Mouse (Mus musculus): ENCODE measurements around the gene Kif5a. TPM values are rescaled to one million over a fixed set of nuclear protein-coding genes. Genes with fewer than 3 reads are reported as not detected.

The Kif5a gene
- total and polyA plus RNA-seq, 3 experiments = 0.14 to 2.1 TPM; not detected in 1

DNA sequence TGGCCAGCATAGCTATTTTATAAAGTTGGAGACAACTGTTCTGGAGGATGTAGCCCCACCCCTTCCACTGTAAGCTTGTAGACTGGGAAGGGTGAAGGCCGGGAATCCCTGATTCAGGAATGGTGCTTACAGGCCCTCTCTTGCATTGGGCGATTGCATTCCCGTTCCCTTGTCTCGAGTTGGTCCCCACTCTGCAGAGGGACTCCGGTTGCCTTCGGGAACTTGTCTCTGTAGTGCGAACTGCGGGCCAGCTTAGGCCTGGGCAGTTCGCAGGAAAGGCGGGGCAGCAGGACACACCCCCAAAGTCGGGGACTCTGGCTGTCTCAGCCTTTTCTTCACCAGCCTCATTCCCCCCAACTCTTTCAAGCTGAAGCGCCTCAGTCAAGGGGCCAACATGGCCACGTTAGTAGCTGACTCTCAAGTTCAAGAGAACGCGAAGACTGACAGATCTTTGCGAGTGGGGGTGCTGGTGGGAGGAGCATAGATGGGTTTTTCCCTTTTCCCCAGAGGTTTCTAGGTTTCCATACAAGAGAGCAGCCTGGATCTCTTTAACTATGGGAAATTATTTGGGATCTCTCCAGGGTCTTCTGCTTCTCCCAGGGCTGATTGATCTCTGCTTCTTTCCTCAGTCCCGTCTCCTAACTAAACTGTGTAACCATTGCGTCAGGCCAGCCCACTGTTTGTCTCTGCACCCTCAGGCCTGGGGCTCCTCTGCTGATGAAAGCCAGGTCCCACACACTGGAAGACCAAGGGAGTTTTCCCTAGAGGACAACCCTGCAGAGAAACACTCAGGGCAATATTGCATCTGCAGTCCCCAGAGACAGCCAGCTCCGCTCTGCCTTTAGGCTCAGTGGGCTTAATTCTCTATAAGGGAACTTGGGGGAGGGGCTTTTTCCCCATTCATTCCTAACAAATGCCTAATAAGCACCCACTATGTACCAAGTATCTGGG is 28.1 kb upstream of the Kif5a start (continued):
- TF ChIP-seq GABPA (IDR thresholded peaks at IDR 0.05; ENCODE audit: insufficient replicate concordance, low read depth, low read length) (no peak), SMC3 (IDR thresholded peaks at IDR 0.05; ENCODE audit: low read depth, low read length) (peak; percentile 1; the same call in 1 of the 2 replicates), MAZ (IDR thresholded peaks at IDR 0.05; ENCODE audit: low read depth, low read length) (no peak; the same call in 1 of the 2 replicates), TBP (conservative IDR thresholded peaks at IDR 0.05; ENCODE audit: low read depth, low read length) (no peak), E2F4 (IDR thresholded peaks at IDR 0.05; ENCODE audit: insufficient replicate concordance, low read depth, low read length) (no peak), ZNF384 (IDR thresholded peaks at IDR 0.05; ENCODE audit: low read depth, low read length) (no peak), USF1 (IDR thresholded peaks at IDR 0.05; ENCODE audit: low read depth, low read length) (no peak), TCF12 (IDR thresholded peaks at IDR 0.05; ENCODE audit: low read depth, low read length) (no peak), POLR2AphosphoS2 (IDR thresholded peaks at IDR 0.05; ENCODE audit: low read depth, low read length) (peak; percentile 31; the same call in 1 of the 2 replicates), CHD2 (IDR thresholded peaks at IDR 0.05; ENCODE audit: low read length) (0 out of 2 replicates have a peak, but pooled peaks have one; percentile 25), RAD21 (IDR thresholded peaks at IDR 0.05; ENCODE audit: low read depth, low read length) (no peak), PAX5 (IDR thresholded peaks at IDR 0.05; ENCODE audit: low read length) (no peak)

DNA sequence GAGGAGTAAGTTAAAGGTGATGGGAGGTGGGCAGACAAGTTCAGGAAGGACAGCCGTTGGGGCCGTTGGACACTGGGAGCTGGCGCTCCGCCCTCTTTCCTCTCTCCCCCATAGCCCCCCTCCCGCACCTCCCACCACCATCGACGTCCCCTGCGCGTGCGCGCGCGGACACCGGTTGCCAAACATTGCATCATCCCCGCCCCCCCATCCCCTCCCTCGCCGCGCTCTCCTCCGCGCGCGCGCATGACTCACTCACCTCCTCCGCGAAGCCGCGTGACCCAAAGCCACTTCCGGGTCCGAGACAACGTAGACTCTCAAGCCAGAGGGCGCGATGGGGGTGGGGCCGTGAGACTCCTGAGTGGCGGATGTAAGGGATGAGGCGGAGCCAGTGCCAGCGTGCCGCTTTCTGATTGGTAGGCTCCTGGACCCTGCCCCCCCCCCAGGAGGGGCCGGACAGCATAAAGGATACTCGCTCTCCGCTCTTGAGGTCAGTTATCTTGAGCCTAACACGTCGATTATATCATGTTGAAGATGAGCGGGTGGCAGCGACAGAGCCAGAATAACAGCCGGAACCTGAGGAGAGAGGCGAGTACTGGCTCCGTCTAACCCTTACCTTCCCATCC is 27.3 kb upstream of the Kif5a start:
- peak overlapping the region; percentile 72 to 98 (median 79) for H3K4me3 ChIP-seq (replicated peaks in 1 of 3; ENCODE audit: low read depth in 2 of 3, low read length in 2 of 3, poor library complexity in 1 of 3)
- peaks cover 20 to 49% of the 10 kb centered on the region in 2 experiments for H3K4me1 ChIP-seq (ENCODE audit: control insufficient read depth in 1 of 2, insufficient read depth in 2 of 2)
- DNase-seq (ENCODE audit: extremely low read depth) = peak; percentile 100
- dilution Hi-C loops (cut with MboI; ENCODE audit: extremely low pct_ligation_motif_present, extremely low pct_unique_long_range_greater_than_20kb, low sequenced_read_pairs) (no loop called here), in situ Hi-C loops (cut with MboI; ENCODE audit: low pct_ligation_motif_present, low pct_unique_long_range_greater_than_20kb, low sequenced_read_pairs) (no loop called here)
- H3K27ac ChIP-seq (ENCODE audit: insufficient read depth, low read depth) = peak overlapping the region; percentile 99
- H3K27me3 ChIP-seq (replicated peaks) = no peaks in the 10 kb centered on the region
- H3K9ac ChIP-seq (ENCODE audit: insufficient read depth, low read depth) = peak overlapping the region; percentile 97
- H3K36me3 ChIP-seq (replicated peaks in 1 of 2; ENCODE audit: control insufficient read depth in 1 of 2, insufficient read depth in 1 of 2, low read length in 1 of 2) = peaks cover 50 to 60% of the 10 kb centered on the region in 2 experiments
- peak overlapping the region; percentile 18; the same call in 1 of the 2 replicates for H3K4me2 ChIP-seq (ENCODE audit: insufficient read depth, low read depth, poor library complexity, severe bottlenecking)
- H3K79me2 ChIP-seq (replicated peaks; ENCODE audit: control insufficient read depth, extremely low read depth, insufficient read depth, poor library complexity, severe bottlenecking) = peaks cover 53% of the 10 kb centered on the region
- H3K9me3 ChIP-seq (replicated peaks; ENCODE audit: low read length) = no peaks in the 10 kb centered on the region
- TF ChIP-seq SMC3 (IDR thresholded peaks at IDR 0.05; ENCODE audit: low read depth, low read length) (no peak), MAFK (IDR thresholded peaks at IDR 0.05; ENCODE audit: insufficient replicate concordance, low read length) (no peak), CHD1 (IDR thresholded peaks at IDR 0.05; ENCODE audit: low read depth, low read length) (no peak; the same call in 1 of the 2 replicates), KAT2A (IDR thresholded peaks at IDR 0.05; ENCODE audit: insufficient replicate concordance, low read length) (peak; percentile 63; the same call in 1 of the 2 replicates), BHLHE40 (IDR thresholded peaks at IDR 0.05; ENCODE audit: low read depth, low read length) (peak; percentile 95), PAX5 (IDR thresholded peaks at IDR 0.05; ENCODE audit: low read length) (no peak), ZC3H11A (IDR thresholded peaks at IDR 0.05; ENCODE audit: low read depth, low read length) (no peak), POLR2A (IDR thresholded peaks at IDR 0.05; ENCODE audit: low read depth, low read length) (peak; percentile 100), MAX (IDR thresholded peaks at IDR 0.05; ENCODE audit: low read length) (peak; percentile 82), ETS1 (conservative IDR thresholded peaks at IDR 0.05; ENCODE audit: low read depth, low read length) (peak; percentile 88), RCOR1 (conservative IDR thresholded peaks at IDR 0.05; ENCODE audit: low read depth, low read length) (no peak; the same call in 1 of the 2 replicates), NELFE (IDR thresholded peaks at IDR 0.05; ENCODE audit: low read depth, low read length) (peak; percentile 99), IRF4 (IDR thresholded peaks at IDR 0.05; ENCODE audit: low read depth, low read length) (no peak), MEF2A (IDR thresholded peaks at IDR 0.05; ENCODE audit: borderline replicate concordance, low read depth, low read length) (peak; percentile 76), SIN3A (IDR thresholded peaks at IDR 0.05; ENCODE audit: low read length) (peak; percentile 87), CTCF (conservative IDR thresholded peaks at IDR 0.05 in 1 of 2, IDR thresholded peaks at IDR 0.05 in 1 of 2; ENCODE audit: low read depth in 2 of 2, low read length in 2 of 2) (no peak), POLR2AphosphoS2 (IDR thresholded peaks at IDR 0.05; ENCODE audit: low read depth, low read length) (peak; percentile 99), JUND (conservative IDR thresholded peaks at IDR 0.05; ENCODE audit: low read depth, low read length) (no peak), RAD21 (IDR thresholded peaks at IDR 0.05; ENCODE audit: low read depth, low read length) (no peak), JUN (IDR thresholded peaks at IDR 0.05; ENCODE audit: insufficient read depth, low read depth, low read length) (no peak), USF1 (IDR thresholded peaks at IDR 0.05; ENCODE audit: low read depth, low read length) (peak; percentile 85), MAZ (IDR thresholded peaks at IDR 0.05; ENCODE audit: low read depth, low read length) (peak; percentile 99; the same call in 1 of the 2 replicates), TBP (conservative IDR thresholded peaks at IDR 0.05; ENCODE audit: low read depth, low read length) (peak; percentile 98), E2F4 (IDR thresholded peaks at IDR 0.05; ENCODE audit: insufficient replicate concordance, low read depth, low read length) (no peak), USF2 (conservative IDR thresholded peaks at IDR 0.05; ENCODE audit: low read depth, low read length) (no peak; the same call in 1 of the 2 replicates), HCFC1 (IDR thresholded peaks at IDR 0.05; ENCODE audit: low read depth, low read length) (peak; percentile 76), ELF1 (IDR thresholded peaks at IDR 0.05; ENCODE audit: low read depth, low read length) (peak; percentile 100), ZNF384 (IDR thresholded peaks at IDR 0.05; ENCODE audit: low read depth, low read length) (no peak), TCF12 (IDR thresholded peaks at IDR 0.05; ENCODE audit: low read depth, low read length) (peak; percentile 88)
